Mouse (Mus musculus) skeletal muscle tissue, adult 2 months (tissue): Measurements from ENCODE around the gene C3.

ENCODE experiments used
- DNase-seq: peaks from one replicate; pipeline ENCODE4 v3.0.0-alpha.2; 2012; ENCODE audit warnings: low read depth, low spot score

The C3 gene

GRCm38 (mm10) chr17:57166800-57167791 lies 60.8 kb downstream of the C3 start:
- DNase-seq: peak; percentile 68
